Mouse (Mus musculus) hindbrain, embryonic 12.5 days (tissue): ENCODE measurements around the gene Pdlim3. TPM values are rescaled to one million over a fixed set of nuclear protein-coding genes. Genes with fewer than 3 reads are reported as not detected.

Experiments used
- ATAC-seq: fragments of 200-750 bp; cut with Nextera tagmentation; 2 replicates; pipeline ENCODE4 v1.8.0; 2017; ENCODE audit warnings: moderate TSS enrichment; ENCODE audit not compliant: low FRiP score
- H3K27ac ChIP-seq: fragments of 300-500 bp; sonication (generic); 2 replicates; pipeline ENCODE4 v1.5.1; 2016; ENCODE audit warnings: mild to moderate bottlenecking
- H3K27me3 ChIP-seq: fragments of 300-500 bp; sonication (generic); 2 replicates; pipeline ENCODE4 v1.6.1; 2016; ENCODE audit warnings: mild to moderate bottlenecking
- H3K36me3 ChIP-seq: fragments of 300-500 bp; sonication (generic); 2 replicates; pipeline ENCODE4 v1.6.1; 2016; ENCODE audit warnings: mild to moderate bottlenecking
- H3K4me1 ChIP-seq: fragments of 300-500 bp; sonication (generic); 2 replicates; pipeline ENCODE4 v1.6.1; 2016
- H3K4me2 ChIP-seq: fragments of 300-500 bp; sonication (generic); replicated peaks from 2 replicates; pipeline ENCODE4 v1.6.1; 2016; ENCODE audit warnings: mild to moderate bottlenecking
- H3K4me3 ChIP-seq: fragments of 300-500 bp; sonication (generic); 2 replicates; pipeline ENCODE4 v1.5.1; 2016; ENCODE audit warnings: mild to moderate bottlenecking
- H3K9ac ChIP-seq: fragments of 300-500 bp; sonication (generic); 2 replicates; pipeline ENCODE4 v1.6.1; 2016; ENCODE audit warnings: mild to moderate bottlenecking, moderate library complexity
- H3K9me3 ChIP-seq: fragments of 300-500 bp; sonication (generic); replicated peaks from 2 replicates; pipeline ENCODE4 v1.6.1; 2016; ENCODE audit warnings: mild to moderate bottlenecking
- WGBS: fragments of 180-500 bp; shearing (Covaris S2); methylation state at CpG from one replicate; pipeline ENCODE4 v1.1.7; 2016; 5-methylcytosine and 5-hydroxymethylcytosine counted together
- polyA plus RNA-seq: library from polyadenylated mRNA; unstranded; fragments of >200 nt; fragmentation: Nextera tagmentation; extraction: Ambion mirVana; gene quantifications from 2 replicates; pipeline ENCODE4 v1.2.1, GENCODE M21; 2016

Pdlim3 gene
- polyA plus RNA-seq, 1 experiment from 2014 or later = 5.7 TPM

- Histone ChIP-seq H3K27ac (no peak overlapping the region), H3K36me3 (no peaks in the 10 kb centered on the region), H3K4me3 (no peak overlapping the region), H3K4me2 (no peak overlapping the region), H3K27me3 (no peaks in the 10 kb centered on the region), H3K9me3 (no peaks in the 10 kb centered on the region), H3K9ac (no peak overlapping the region), H3K4me1 (no peaks in the 10 kb centered on the region)
- 85% methylated on average over 11 of the region's 11 CpGs for WGBS
- ATAC-seq = no peak
Observed at GRCm38 (mm10) chr8:45913707-45914106, 28.4 kb downstream of the Pdlim3 start.

GRCm38 (mm10) chr8:45916496-45916895 lies 31.2 kb downstream of the Pdlim3 start:
- H3K4me1 ChIP-seq = no peaks in the 10 kb centered on the region
- no peak overlapping the region for H3K4me2 ChIP-seq
- ATAC-seq = no peak
- no peaks in the 10 kb centered on the region for H3K27me3 ChIP-seq
- no peak overlapping the region for H3K9ac ChIP-seq
- H3K4me3 ChIP-seq = no peak overlapping the region
- no peaks in the 10 kb centered on the region for H3K9me3 ChIP-seq
- 91% methylated on average over 3 of the region's 3 CpGs for WGBS
- no peak overlapping the region for H3K27ac ChIP-seq
- no peaks in the 10 kb centered on the region for H3K36me3 ChIP-seq

- no peak overlapping the region for H3K9ac ChIP-seq
- no peaks in the 10 kb centered on the region for H3K9me3 ChIP-seq
- no peak overlapping the region for H3K4me2 ChIP-seq
- H3K27ac ChIP-seq = no peak overlapping the region
- no peak for ATAC-seq
- H3K4me1 ChIP-seq = no peaks in the 10 kb centered on the region
- H3K36me3 ChIP-seq = no peaks in the 10 kb centered on the region
- no peaks in the 10 kb centered on the region for H3K27me3 ChIP-seq
- WGBS = 73% methylated on average over 20 of the region's 20 CpGs
- no peak overlapping the region for H3K4me3 ChIP-seq
Observed at GRCm38 (mm10) chr8:45917040-45917679, 31.9 kb downstream of the Pdlim3 start.

GRCm38 (mm10) chr8:45918891-45919290 lies 33.6 kb downstream of the Pdlim3 start:
- H3K27ac ChIP-seq = no peak overlapping the region
- H3K9ac ChIP-seq = no peak overlapping the region
- ATAC-seq = no peak
- 88% methylated on average over 15 of the region's 15 CpGs for WGBS
- no peaks in the 10 kb centered on the region for H3K27me3 ChIP-seq
- no peak overlapping the region for H3K4me3 ChIP-seq
- no peaks in the 10 kb centered on the region for H3K4me1 ChIP-seq
- no peak overlapping the region for H3K4me2 ChIP-seq
- H3K36me3 ChIP-seq = no peaks in the 10 kb centered on the region
- H3K9me3 ChIP-seq = no peaks in the 10 kb centered on the region

GRCm38 (mm10) chr8:45920392-45920791 lies 35.1 kb downstream of the Pdlim3 start:
- WGBS = 95% methylated on average over 7 of the region's 7 CpGs
- H3K27me3 ChIP-seq = no peaks in the 10 kb centered on the region
- H3K4me3 ChIP-seq = no peak overlapping the region
- H3K4me2 ChIP-seq = no peak overlapping the region
- H3K9me3 ChIP-seq = no peaks in the 10 kb centered on the region
- no peak overlapping the region for H3K27ac ChIP-seq
- ATAC-seq = no peak
- H3K9ac ChIP-seq = no peak overlapping the region
- H3K36me3 ChIP-seq = no peaks in the 10 kb centered on the region
- H3K4me1 ChIP-seq = no peaks in the 10 kb centered on the region

- Histone ChIP-seq H3K4me1 (no peaks in the 10 kb centered on the region), H3K27me3 (no peaks in the 10 kb centered on the region), H3K27ac (no peak overlapping the region), H3K4me2 (no peak overlapping the region), H3K9me3 (no peaks in the 10 kb centered on the region), H3K9ac (no peak overlapping the region), H3K36me3 (no peaks in the 10 kb centered on the region), H3K4me3 (no peak overlapping the region)
- ATAC-seq = no peak
- 97% methylated on average over 7 of the region's 7 CpGs for WGBS
Observed at GRCm38 (mm10) chr8:45922116-45922515, 36.9 kb downstream of the Pdlim3 start.

- peak within 1 kb of the TSS; percentile 36 for H3K4me3 ChIP-seq
- H3K4me2 ChIP-seq = peak within 1 kb of the TSS; percentile 53
- 0 out of 2 replicates have a peak, but pooled peaks cover 7% of the 10 kb centered on the region for H3K9me3 ChIP-seq
- peak; percentile 92 for ATAC-seq
- no peaks in the 10 kb centered on the region for H3K4me1 ChIP-seq
- 3% methylated on average over 23 of the region's 23 CpGs for WGBS
- H3K9ac ChIP-seq = peak within 1 kb of the TSS; percentile 51; the same call in 1 of the 2 replicates
- H3K27me3 ChIP-seq = peaks cover 3% of the 10 kb centered on the region; the same call in 1 of the 2 replicates
- no peak within 1 kb of the TSS for H3K27ac ChIP-seq
- H3K36me3 ChIP-seq = no peaks in the 10 kb centered on the region
Observed at GRCm38 (mm10) chr8:45934582-45935014, 49.3 kb downstream of the Pdlim3 start, which contains the start of gene Ccdc110. Ccdc110 (plus strand) TSS chr8:45934619.

GRCm38 (mm10) chr8:45936986-45937385 lies 51.7 kb downstream of the Pdlim3 start:
- 89% methylated on average over 9 of the region's 9 CpGs for WGBS
- Histone ChIP-seq H3K4me1 (no peaks in the 10 kb centered on the region), H3K9ac (no peak overlapping the region), H3K27me3 (peaks cover 3% of the 10 kb centered on the region; the same call in 1 of the 2 replicates), H3K9me3 (no peaks in the 10 kb centered on the region), H3K4me3 (no peak overlapping the region), H3K27ac (no peak overlapping the region), H3K4me2 (no peak overlapping the region), H3K36me3 (no peaks in the 10 kb centered on the region)
- ATAC-seq = no peak

GRCm38 (mm10) chr8:45946283-45946682 lies 61.0 kb downstream of the Pdlim3 start:
- Histone ChIP-seq H3K27ac (no peak overlapping the region), H3K4me1 (no peaks in the 10 kb centered on the region), H3K36me3 (no peaks in the 10 kb centered on the region), H3K9me3 (no peaks in the 10 kb centered on the region), H3K4me2 (no peak overlapping the region), H3K9ac (no peak overlapping the region), H3K27me3 (no peaks in the 10 kb centered on the region), H3K4me3 (no peak overlapping the region)
- WGBS = 85% methylated on average over 4 of the region's 4 CpGs
- ATAC-seq = no peak

GRCm38 (mm10) chr8:45950622-45951021 lies 65.4 kb downstream of the Pdlim3 start:
- H3K27me3 ChIP-seq = no peaks in the 10 kb centered on the region
- no peaks in the 10 kb centered on the region for H3K4me1 ChIP-seq
- H3K36me3 ChIP-seq = no peaks in the 10 kb centered on the region
- no peak overlapping the region for H3K9ac ChIP-seq
- H3K4me3 ChIP-seq = no peak overlapping the region
- no peak for ATAC-seq
- H3K27ac ChIP-seq = no peak overlapping the region
- H3K4me2 ChIP-seq = no peak overlapping the region
- H3K9me3 ChIP-seq = no peaks in the 10 kb centered on the region
- WGBS = 50% methylated on average over 2 of the region's 2 CpGs

Other genes starting within 250 kb of the Pdlim3 start
- 0.21 TPM in 1 of 2 replicates, not detected in the other for gene Ccdc110, start 49.2 kb downstream of the Pdlim3 start, polyA plus RNA-seq
- 4.8 and 5.5 TPM in 2 replicates for gene 1700029J07Rik, start 89.8 kb downstream of the Pdlim3 start, polyA plus RNA-seq
- 57.0 and 59.1 TPM in 2 replicates for gene Ufsp2, start 90.1 kb downstream of the Pdlim3 start, polyA plus RNA-seq
- gene Lrp2bp, start 113.8 kb downstream of the Pdlim3 start, polyA plus RNA-seq = 0.41 and 0.56 TPM in 2 replicates
- 22.9 and 24.3 TPM in 2 replicates for gene Ankrd37, start 120.2 kb downstream of the Pdlim3 start, polyA plus RNA-seq